Mouse (Mus musculus) left cerebral cortex, adult 9 months (tissue): ENCODE measurements around the gene Mettl24.
"Not testable (repeated sequence)": the region's sequence is repeated elsewhere in the genome, so short reads cannot be mapped to it uniquely, and the experiment has no call there.

Experiments
- DNase-seq, 2 experiments: peaks; one replicate each; pipeline ENCODE4 v3.0.0; 2022; ENCODE audit warnings: low spot score in 2 of 2

Gene Mettl24

GRCm38 (mm10) chr10:40806221-40806620 lies 123.1 kb downstream of the Mettl24 start:
- no peak for DNase-seq

- not testable (repeated sequence) for DNase-seq
These were observed 126.4 kb downstream of the Mettl24 start for GRCm38 (mm10) chr10:40809411-40809910.

GRCm38 (mm10) chr10:40813627-40814026 lies 130.5 kb downstream of the Mettl24 start:
- no peak for DNase-seq

- no peak for DNase-seq
These were observed 133.4 kb downstream of the Mettl24 start for GRCm38 (mm10) chr10:40816471-40816870.

- DNase-seq = no peak
These were observed 142.9 kb downstream of the Mettl24 start for GRCm38 (mm10) chr10:40825952-40826351.

GRCm38 (mm10) chr10:40827706-40828105 lies 144.6 kb downstream of the Mettl24 start:
- DNase-seq = no peak

- no peak for DNase-seq
These were observed 147.2 kb downstream of the Mettl24 start for GRCm38 (mm10) chr10:40830312-40830711.

- no peak for DNase-seq
These were observed 148.2 kb downstream of the Mettl24 start for GRCm38 (mm10) chr10:40831267-40831666.

GRCm38 (mm10) chr10:40840086-40840485 lies 157.0 kb downstream of the Mettl24 start:
- DNase-seq = no peak

GRCm38 (mm10) chr10:40843841-40844240 lies 160.8 kb downstream of the Mettl24 start:
- DNase-seq = peak in 1 of 2 experiments; percentile 61

- DNase-seq = no peak
These were observed 161.5 kb downstream of the Mettl24 start for GRCm38 (mm10) chr10:40844546-40844945.

- DNase-seq = no peak
These were observed 162.5 kb downstream of the Mettl24 start for GRCm38 (mm10) chr10:40845626-40846025.

GRCm38 (mm10) chr10:40847176-40847874 lies 164.2 kb downstream of the Mettl24 start:
- no peak for DNase-seq

GRCm38 (mm10) chr10:40850644-40851043 lies 167.6 kb downstream of the Mettl24 start:
- peak in 1 of 2 experiments; percentile 1 for DNase-seq

- no peak for DNase-seq
These were observed 168.1 kb downstream of the Mettl24 start for GRCm38 (mm10) chr10:40851138-40851537.

GRCm38 (mm10) chr10:40855616-40856015 lies 172.5 kb downstream of the Mettl24 start:
- no peak for DNase-seq

- DNase-seq = no peak
These were observed 173.6 kb downstream of the Mettl24 start for GRCm38 (mm10) chr10:40856703-40857102.

- no peak for DNase-seq
These were observed 174.5 kb downstream of the Mettl24 start for GRCm38 (mm10) chr10:40857599-40857998.
